Mouse (Mus musculus) gastrocnemius, postnatal 36 days (tissue): Measurements from ENCODE around the gene Plaur. TPM values are rescaled to one million over a fixed set of nuclear protein-coding genes. Genes with fewer than 3 reads are reported as not detected.

Experiments used
- DNase-seq, 2 experiments: peaks; one replicate each; pipeline ENCODE4 v3.0.0; 2022
- intact Hi-C: fragments of 180-260 bp; cut with DNase I; formaldehyde crosslinking; loops from one replicate; pipeline ENCODE4 v1.15.1; 2025
- total RNA-seq, 2 experiments: library from RNA; stranded (reverse); gene quantifications; 2 replicates each; pipeline ENCODE4 v1.2.3; 2021

Plaur gene
- total RNA-seq, 2 experiments from 2014 or later = 0.61 to 0.64 TPM

GRCm38 (mm10) chr7:24442313-24442712, 20.0 kb upstream of the Plaur start:
- DNase-seq = no peak
- intact Hi-C loops = loop anchor here (5.0 kb wide), 1 partner anchor 35 kb away; no protein-coding TSS in a partner anchor

- no peak for DNase-seq
- intact Hi-C loops = no loop called here
Observed at GRCm38 (mm10) chr7:24445266-24445926, 16.9 kb upstream of the Plaur start.

GRCm38 (mm10) chr7:24446697-24447340, 15.5 kb upstream of the Plaur start:
- intact Hi-C loops = no loop called here
- no peak for DNase-seq

GRCm38 (mm10) chr7:24448782-24449517, 13.3 kb upstream of the Plaur start:
- no peak for DNase-seq
- intact Hi-C loops = no loop called here

GRCm38 (mm10) chr7:24450585-24451017, 11.7 kb upstream of the Plaur start:
- no peak for DNase-seq
- intact Hi-C loops = no loop called here

GRCm38 (mm10) chr7:24451855-24452311, 10.4 kb upstream of the Plaur start, which contains the start of gene Irgc1:
Gene Irgc1, minus strand, starts transcription at chr7:24452297.
- intact Hi-C loops = no loop called here
- no peak for DNase-seq

GRCm38 (mm10) chr7:24454199-24454598, 8.1 kb upstream of the Plaur start:
- intact Hi-C loops = no loop called here
- no peak for DNase-seq

GRCm38 (mm10) chr7:24455726-24456125, 6.6 kb upstream of the Plaur start:
- intact Hi-C loops = no loop called here
- no peak for DNase-seq

- intact Hi-C loops = no loop called here
Observed at GRCm38 (mm10) chr7:24457726-24458370, 4.4 kb upstream of the Plaur start.

GRCm38 (mm10) chr7:24459440-24459839, 2.8 kb upstream of the Plaur start:
- intact Hi-C loops = no loop called here
- no peak for DNase-seq

More at GRCm38 (mm10) chr7:24457726-24458370, 4.4 kb upstream of the Plaur start:
- DNase-seq = no peak

- intact Hi-C loops = no loop called here
- no peak for DNase-seq
Observed at GRCm38 (mm10) chr7:24459843-24460242, 2.4 kb upstream of the Plaur start.

GRCm38 (mm10) chr7:24461376-24462051, 770 bp upstream of the Plaur start:
- intact Hi-C loops = no loop called here
- no peak for DNase-seq

- DNase-seq = no peak
- intact Hi-C loops = no loop called here
Observed at GRCm38 (mm10) chr7:24466835-24467234, 4.6 kb downstream of the Plaur start.

- no peak for DNase-seq
- intact Hi-C loops = no loop called here
Observed at GRCm38 (mm10) chr7:24467886-24468285, 5.6 kb downstream of the Plaur start.

- DNase-seq = no peak
- intact Hi-C loops = no loop called here
Observed at GRCm38 (mm10) chr7:24469126-24469525, 6.8 kb downstream of the Plaur start.

- intact Hi-C loops = no loop called here
- no peak for DNase-seq
Observed at GRCm38 (mm10) chr7:24470356-24470755, 8.1 kb downstream of the Plaur start.

GRCm38 (mm10) chr7:24472442-24472841, 10.2 kb downstream of the Plaur start:
- DNase-seq = no peak
- intact Hi-C loops = no loop called here

- intact Hi-C loops = no loop called here
- DNase-seq = no peak
Observed at GRCm38 (mm10) chr7:24472937-24473336, 10.7 kb downstream of the Plaur start.

- peak; percentile 37 to 44 for DNase-seq
- intact Hi-C loops = loop anchor here (2.0 kb wide), 1 partner anchor 91 kb away; no protein-coding TSS in a partner anchor
Observed at GRCm38 (mm10) chr7:24473913-24474529, 11.7 kb downstream of the Plaur start.
